ENCODE assay signal across 11 mouse cellular contexts in the genomic region with DNA sequence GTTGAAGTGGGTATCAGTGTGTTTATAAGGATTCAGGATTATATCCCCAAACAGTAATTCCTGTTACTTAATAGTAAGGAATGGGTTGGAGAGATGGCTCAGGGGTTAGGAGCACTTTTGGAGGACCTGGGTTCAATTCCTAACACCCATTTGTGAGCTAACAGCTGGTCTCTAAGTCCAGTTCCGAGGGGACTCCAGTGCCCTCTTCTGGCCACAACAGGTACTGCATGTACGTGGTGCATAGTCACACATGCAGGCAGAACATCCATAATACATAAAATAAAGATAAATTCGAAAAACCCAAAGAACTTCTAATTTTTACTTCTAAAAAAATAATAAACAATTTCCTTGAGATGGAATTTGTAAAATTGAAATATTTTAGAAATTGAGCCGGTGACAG. TPM values are rescaled to one million over a fixed set of nuclear protein-coding genes. Genes with fewer than 3 reads are reported as not detected.
DNase-seq lines count a peak whose midpoint lies in the region; TF ChIP-seq lines count a peak whose summit lies in the region.
"Had no signal": no experiment of that assay in that cellular context is flagged by ENCODE, and none has a peak within 500 bp of the region (broad histone marks: within the 10 kb centered on the region; RNA-seq: fewer than 3 reads in every experiment).

No protein-coding gene starts in this region.

- H3K4me3 ChIP-seq in lung, adult 2 months (replicated peaks; ENCODE audit: extremely low read depth, low read depth, low read length), result no peak overlapping the region
- no peak overlapping the region for H3K4me3 ChIP-seq in testis, adult 2 months (ENCODE audit: control insufficient read depth, low read depth, low read length)
- H3K4me3 ChIP-seq: kidney, embryonic 15.5 days; limb, embryonic 15.5 days had no signal

- WGBS in lung, adult 2 months, result 90% methylated on average over 4 of the region's 4 CpGs

- peak; percentile 22 to 30 for DNase-seq in cerebellum, postnatal 10 days
- DNase-seq in cerebellum, adult 9-11 months, result no peak
- DNase-seq in lung, adult 2 months, result no peak
- DNase-seq in lung, postnatal 14 days, result no peak
- DNase-seq in brain, embryonic 14.5 days (ENCODE audit: low read depth), result no peak
- no peak for DNase-seq in heart, adult 11 months
- no peak for DNase-seq in Muller cell, postnatal 12 days (ENCODE audit: inconsistent ontology term)
- DNase-seq: cerebellum, adult 11-12 months had no signal

- peak; percentile 64 for TF ChIP-seq CTCF in lung, adult 2 months (IDR thresholded peaks at IDR 0.05; ENCODE audit: insufficient read depth, low read length)
- peak; percentile 63; the same call in 1 of the 2 replicates for TF ChIP-seq CTCF in brain, embryonic 14.5 days (IDR thresholded peaks at IDR 0.05; ENCODE audit: borderline replicate concordance, extremely low read depth, insufficient read depth, insufficient read length)
- TF ChIP-seq CTCF in testis, adult 2 months (IDR thresholded peaks at IDR 0.05; ENCODE audit: control insufficient read depth, insufficient read depth, insufficient replicate concordance, low read depth, low read length), result peak; percentile 89; the same call in 1 of the 2 replicates

- no peaks in the 10 kb centered on the region for H3K4me1 ChIP-seq in lung, adult 2 months (ENCODE audit: control insufficient read depth, insufficient read depth, low read length)
- H3K4me1 ChIP-seq in testis, adult 2 months (ENCODE audit: control insufficient read depth, insufficient read depth, low read length), result no peaks in the 10 kb centered on the region
- H3K4me1 ChIP-seq: kidney, embryonic 15.5 days; limb, embryonic 15.5 days had no signal

- H3K27ac ChIP-seq in testis, adult 2 months (ENCODE audit: control insufficient read depth, insufficient read depth, low read depth, low read length), result no peak overlapping the region
- H3K27ac ChIP-seq: kidney, embryonic 15.5 days; limb, embryonic 15.5 days had no signal

- TF ChIP-seq POLR2A in lung, adult 2 months (IDR thresholded peaks at IDR 0.05; ENCODE audit: borderline replicate concordance, extremely low read depth, low read depth, low read length), result no peak
- no peak for TF ChIP-seq POLR2A in brain, embryonic 14.5 days (IDR thresholded peaks at IDR 0.05; ENCODE audit: borderline replicate concordance, extremely low read depth, insufficient read depth, insufficient read length, poor library complexity, severe bottlenecking)
- TF ChIP-seq POLR2A in testis, adult 2 months (IDR thresholded peaks at IDR 0.05; ENCODE audit: control insufficient read depth, low read depth, low read length), result no peak

- H3K27me3 ChIP-seq in testis, adult 2 months (ENCODE audit: control insufficient read depth, insufficient read depth, low read length), result no peaks in the 10 kb centered on the region
- H3K27me3 ChIP-seq: kidney, embryonic 15.5 days; limb, embryonic 15.5 days had no signal

- no peaks in the 10 kb centered on the region for H3K36me3 ChIP-seq in testis, adult 2 months (ENCODE audit: control insufficient read depth, insufficient read depth, low read length)

RNA-seq across cellular contexts. Expression of gene Vps8, which starts 47.5 kb away (rescaled TPM):
- 13.5 and 13.9 TPM in 2 replicates for polyA plus RNA-seq in lung, adult 2 months (2012; rRNA removed)
- 23.6 and 30.4 TPM in 2 replicates for polyA plus RNA-seq in brain, embryonic 14.5 days (2012; rRNA removed)
- polyA plus RNA-seq in testis, adult 2 months (2012; rRNA removed), result 8.3 and 9.6 TPM in 2 replicates

Comparison
In these comparisons a context has a peak if more than half of its experiments do, and no peak if none do; other contexts are left out.
1. DNase-seq: peak in cerebellum, postnatal 10 days (2 of 2); none in cerebellum, adult 9-11 months (single experiment), lung, adult 2 months (single experiment), lung, postnatal 14 days (single experiment), brain, embryonic 14.5 days (single experiment), heart, adult 11 months (single experiment) and Muller cell, postnatal 12 days (single experiment).
2. Peak in every context shown above with its lines, with median percentiles within 50 percentile points of each other: CTCF ChIP-seq.